Mouse (Mus musculus): ENCODE data around the gene Plod3.

DNA sequence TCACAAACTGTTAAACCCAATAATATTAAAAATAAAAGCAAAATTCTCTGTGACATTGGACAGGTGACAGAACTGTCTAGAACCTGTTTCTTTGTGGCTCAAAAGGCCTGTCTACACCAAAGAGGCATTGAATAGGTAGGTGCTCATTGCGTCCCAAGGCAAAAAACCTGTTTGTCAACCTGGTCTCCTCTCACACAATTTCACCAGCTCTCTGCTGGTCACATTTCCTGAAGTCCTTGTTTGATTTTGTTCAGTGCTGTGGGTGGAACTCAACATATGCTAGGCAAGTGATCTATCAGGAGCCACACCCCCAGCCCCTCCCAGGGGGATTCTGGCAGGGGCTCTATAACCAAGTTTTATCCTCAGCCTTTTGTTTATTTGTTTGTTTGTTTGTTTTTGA lies 29.6 kb upstream of the Plod3 start:
- TF ChIP-seq CTCF (IDR thresholded peaks at IDR 0.05; ENCODE audit: low read depth), result no peak
- no peak for TF ChIP-seq EP300 (IDR thresholded peaks at IDR 0.05; ENCODE audit: low read depth)

All from heart, postnatal 0 days (tissue).